Mouse (Mus musculus) cerebellum, postnatal 36 days (tissue): Measurements from ENCODE around the gene Gm5426.
"Not testable (repeated sequence)": the region's sequence is repeated elsewhere in the genome, so short reads cannot be mapped to it uniquely, and the experiment has no call there.

ENCODE experiments used
- DNase-seq, 2 experiments: peaks; one replicate each; pipeline ENCODE4 v3.0.0; 2021 to 2022; ENCODE audit warnings: mixed read lengths in 2 of 2

Gene Gm5426

DNA sequence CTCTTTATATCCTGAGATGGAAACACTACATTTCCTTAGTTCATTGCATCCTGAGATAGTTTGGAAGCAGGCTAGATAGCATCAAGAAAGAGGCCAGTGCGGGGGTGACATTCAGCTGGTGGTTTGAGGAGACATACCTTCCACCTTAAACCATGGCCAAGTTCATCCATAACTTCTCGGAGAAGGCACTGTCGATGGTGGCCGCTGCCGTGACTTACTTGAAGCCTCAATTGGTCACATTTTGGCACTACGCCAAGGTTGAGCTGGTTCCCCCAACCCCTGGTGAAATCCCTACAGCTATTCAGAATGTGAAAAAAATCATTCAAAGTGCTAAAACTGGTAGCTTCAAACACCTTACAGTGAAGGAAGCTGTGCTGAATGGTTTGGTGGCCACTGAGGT is at the start of gene Gm5426:
Gm5426 (plus strand) TSS at position 153 of the 400 bp plus-strand sequence.
- DNase-seq, result not testable (repeated sequence)

DNA sequence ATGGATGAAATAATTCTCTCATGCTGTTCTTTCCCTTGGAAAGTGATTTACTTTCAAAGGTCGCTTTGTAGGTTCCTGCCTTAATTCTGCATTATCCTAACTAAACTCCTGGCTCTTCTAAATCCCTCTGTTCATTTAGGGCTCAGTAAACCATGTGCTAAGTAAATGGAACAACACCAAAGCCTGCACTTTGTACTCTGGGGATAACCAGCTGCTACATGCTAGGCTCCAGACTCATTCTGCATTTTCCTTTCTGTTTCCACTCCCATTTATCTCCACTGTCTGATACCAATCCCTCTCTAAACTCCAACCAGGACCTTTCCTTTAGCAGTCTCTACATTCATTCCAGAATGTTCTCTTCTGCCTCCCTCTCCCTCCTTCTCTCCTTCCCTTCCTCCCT is 46.7 kb upstream of the Gm5426 start:
- DNase-seq, result no peak

DNA sequence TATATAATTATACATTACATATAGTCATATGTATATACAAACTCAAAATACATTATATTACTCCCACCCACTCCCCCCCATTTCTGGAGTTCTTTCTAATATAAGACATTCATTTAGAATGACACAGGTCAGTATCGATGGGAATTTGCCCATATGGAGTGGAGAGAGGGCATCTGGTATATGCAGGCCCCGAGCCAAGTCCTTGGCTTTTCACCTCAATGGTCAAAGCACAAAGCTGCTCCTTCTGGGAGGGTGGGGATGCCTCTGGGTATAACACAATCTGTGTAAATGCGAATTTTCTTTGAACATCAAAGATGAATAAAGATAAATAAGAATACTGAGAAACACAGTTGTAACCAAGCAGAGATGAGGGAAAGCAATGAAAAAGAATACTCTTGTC is 46.0 kb upstream of the Gm5426 start:
- DNase-seq, result peak; percentile 81 to 82

DNA sequence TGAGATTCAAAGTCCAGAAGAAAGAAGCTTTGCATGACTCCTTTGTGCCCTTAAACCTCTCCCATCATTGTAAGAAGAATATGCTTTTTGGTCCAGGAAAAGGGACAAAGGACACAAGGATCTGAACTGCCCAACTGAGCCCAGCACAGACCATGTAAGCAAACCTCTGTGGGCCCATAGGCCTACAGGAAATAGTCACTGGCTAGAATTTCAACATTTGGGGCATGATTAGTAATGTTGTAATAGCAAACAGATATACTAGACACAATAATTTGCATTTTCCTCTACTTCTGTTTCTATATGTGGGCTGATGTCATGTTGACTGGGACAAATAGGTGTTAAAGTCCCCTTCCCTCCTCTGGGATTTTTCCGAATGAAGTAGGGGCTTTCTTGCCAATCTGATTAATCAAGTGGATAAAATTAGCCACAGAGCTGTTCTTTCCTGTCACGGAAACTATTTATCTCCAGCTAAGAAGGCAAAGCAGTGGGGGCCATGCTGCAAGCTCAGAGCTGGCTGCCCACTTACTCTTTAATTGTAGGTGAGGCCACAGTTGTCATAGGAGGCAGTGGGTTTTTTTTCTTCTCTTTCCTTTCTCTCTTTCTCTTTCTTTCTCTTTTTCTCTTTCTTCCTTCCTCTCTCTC is 42.4 kb upstream of the Gm5426 start:
- no peak for DNase-seq

GRCm38 (mm10) chr10:96094559-96094958 is 41.8 kb upstream of the Gm5426 start:
- DNase-seq, result no peak

GRCm38 (mm10) chr10:96096730-96097129 is 39.7 kb upstream of the Gm5426 start:
- no peak for DNase-seq

DNA sequence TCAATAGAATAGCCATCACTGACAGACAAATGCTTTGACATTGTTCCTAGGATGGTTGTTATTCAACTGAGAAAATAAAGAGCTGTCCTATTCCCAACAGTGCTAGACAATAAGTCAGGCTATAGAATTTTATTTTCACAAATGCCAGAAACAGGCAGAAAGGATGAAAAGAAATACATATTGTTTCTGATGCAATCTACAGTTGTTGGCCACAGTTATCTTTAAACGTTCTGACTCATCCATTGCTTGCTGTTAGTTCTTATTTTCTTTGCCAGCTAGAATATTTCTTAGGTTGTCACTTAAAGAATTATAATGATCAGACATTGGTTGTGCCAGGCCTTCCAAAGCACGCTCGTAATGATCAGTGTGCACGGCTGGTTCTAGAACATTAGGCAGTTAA is 35.4 kb upstream of the Gm5426 start:
- DNase-seq, result no peak

GRCm38 (mm10) chr10:96104158-96104557 is 32.2 kb upstream of the Gm5426 start:
- DNase-seq, result no peak

GRCm38 (mm10) chr10:96104624-96105023 is 31.8 kb upstream of the Gm5426 start:
- DNase-seq, result no peak

DNA sequence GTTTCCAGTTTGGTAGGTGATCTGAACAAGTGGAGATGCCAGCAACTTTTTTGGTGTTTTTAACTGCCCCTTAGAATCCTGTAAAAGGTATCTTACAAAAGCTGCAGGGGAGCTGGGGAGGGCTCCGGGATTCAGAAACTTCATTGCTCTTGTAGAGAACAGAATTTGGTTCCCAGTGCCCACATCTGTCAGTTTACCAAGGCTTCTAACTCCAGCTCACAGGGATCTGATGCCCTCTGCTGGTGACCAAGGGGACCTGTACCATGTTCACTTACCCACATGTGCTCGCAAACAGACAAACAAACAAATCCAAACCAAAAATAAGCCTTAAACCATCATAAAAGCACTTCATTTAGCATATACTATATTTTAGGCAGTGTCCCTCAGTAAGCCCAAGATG is 31.3 kb upstream of the Gm5426 start:
- no peak for DNase-seq

GRCm38 (mm10) chr10:96106972-96107720 is 29.3 kb upstream of the Gm5426 start:
- DNase-seq, result no peak

GRCm38 (mm10) chr10:96107825-96108224 is 28.6 kb upstream of the Gm5426 start:
- DNase-seq, result no peak

- no peak for DNase-seq
Measured at GRCm38 (mm10) chr10:96115325-96115724, 21.1 kb upstream of the Gm5426 start.

- no peak for DNase-seq
Measured at GRCm38 (mm10) chr10:96120821-96121220, 15.6 kb upstream of the Gm5426 start.

DNA sequence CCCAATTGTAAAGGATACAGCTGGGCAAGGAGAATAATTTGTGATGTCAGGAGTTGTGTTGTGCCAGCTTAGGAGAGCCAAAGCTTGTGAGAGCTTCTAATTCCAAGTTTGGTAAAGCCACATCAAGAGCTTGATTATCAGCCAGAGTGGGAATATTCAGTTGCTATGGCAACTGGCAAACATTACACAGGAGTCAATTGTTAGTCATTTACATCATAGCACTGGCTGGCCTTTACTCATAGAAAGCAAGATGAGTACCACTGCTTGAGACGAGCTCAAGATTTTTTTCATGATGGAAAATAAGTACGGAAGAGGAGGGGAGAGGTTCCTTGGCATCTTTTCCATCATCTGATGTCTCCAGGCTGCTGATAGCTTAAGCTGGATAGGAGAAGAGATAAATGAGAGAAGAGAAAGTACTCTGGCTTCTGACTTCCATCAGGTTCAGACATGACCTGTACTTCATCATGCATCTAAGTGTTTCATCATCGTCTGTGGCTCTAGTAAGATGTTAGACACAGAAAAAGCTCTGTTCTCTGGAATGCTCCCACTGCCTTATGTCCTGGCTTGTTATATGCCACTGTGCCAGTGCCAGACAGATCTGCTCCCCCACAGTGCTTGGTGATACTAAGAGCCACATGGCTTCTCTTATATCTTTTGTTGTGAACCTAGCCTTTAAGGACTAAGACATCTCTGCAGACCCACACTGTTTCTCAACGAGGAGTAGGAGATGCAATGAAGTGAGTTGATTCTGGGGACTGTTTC is 15.0 kb upstream of the Gm5426 start:
- DNase-seq, result peak in 1 of 2 experiments; percentile 23

DNA sequence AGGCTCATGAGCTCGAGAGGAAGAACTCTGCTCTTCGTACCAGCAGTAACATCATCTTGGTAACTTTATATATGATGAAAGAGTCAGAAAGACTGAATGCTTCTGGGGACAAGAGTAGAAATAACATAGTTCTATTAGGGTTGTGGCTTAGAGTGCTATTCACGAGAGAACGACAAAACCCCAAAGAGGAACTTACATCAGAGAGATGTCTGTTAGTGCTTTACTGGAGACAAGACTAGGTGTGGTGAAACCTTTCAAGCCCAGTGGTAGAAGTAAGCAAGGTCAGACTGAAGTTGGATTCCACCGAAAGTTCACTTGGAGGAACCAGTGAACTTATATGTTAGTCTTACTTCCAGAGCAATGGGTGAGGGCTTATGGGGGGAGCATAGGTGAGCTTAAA is 12.5 kb upstream of the Gm5426 start:
- DNase-seq, result no peak

DNA sequence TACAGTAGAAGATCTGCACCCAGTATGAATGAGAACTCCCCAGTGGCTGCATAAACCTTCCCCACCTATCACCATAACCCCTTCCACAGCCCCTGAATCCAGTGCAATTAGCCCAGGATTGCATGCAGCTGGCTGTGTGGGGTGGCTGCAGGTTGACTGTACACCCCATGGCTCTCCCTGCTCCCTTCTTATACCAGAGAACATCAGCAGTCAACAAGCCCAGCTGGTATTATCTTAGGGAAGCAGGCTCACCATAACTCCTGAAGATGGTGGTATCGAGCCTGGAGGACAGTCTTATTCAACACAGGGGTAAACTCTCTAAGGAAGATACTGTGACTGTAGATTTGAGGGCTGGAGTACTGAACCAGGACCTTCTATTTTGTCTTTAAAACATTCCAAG is 12.1 kb upstream of the Gm5426 start:
- DNase-seq, result no peak

DNA sequence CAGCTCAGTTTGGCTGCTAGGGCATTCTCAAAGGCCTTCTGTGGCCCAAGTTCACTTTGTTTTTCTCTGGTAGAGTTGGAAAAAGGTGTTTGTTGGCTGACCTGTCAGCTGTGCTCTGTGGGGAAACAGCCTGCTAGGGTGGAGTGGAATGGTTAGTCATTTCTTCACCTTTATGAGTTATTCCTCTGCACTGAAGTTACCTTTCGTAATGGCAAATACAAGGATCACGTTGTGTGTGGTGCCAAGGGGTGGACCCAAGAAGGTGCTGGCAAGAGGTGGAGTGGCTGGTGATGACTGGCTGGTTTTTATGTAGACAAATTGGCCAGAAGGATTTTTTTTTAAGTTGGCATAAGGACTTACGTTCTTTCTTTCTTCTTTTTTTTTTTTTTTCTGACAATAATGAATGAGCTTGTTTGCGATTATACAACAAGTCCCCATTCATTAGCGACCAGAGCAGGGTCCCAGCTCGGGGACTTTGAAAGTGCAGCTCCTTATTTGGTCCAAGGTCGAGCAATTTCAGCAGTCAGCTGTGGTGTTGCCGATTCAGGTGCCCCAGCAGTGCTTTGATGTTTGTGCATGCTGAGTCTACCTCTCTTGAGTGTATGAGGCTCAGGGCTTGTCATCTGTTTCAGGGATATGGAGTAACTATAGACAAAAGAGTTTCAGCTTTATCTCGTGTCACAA is 10.5 kb upstream of the Gm5426 start:
- no peak for DNase-seq

DNA sequence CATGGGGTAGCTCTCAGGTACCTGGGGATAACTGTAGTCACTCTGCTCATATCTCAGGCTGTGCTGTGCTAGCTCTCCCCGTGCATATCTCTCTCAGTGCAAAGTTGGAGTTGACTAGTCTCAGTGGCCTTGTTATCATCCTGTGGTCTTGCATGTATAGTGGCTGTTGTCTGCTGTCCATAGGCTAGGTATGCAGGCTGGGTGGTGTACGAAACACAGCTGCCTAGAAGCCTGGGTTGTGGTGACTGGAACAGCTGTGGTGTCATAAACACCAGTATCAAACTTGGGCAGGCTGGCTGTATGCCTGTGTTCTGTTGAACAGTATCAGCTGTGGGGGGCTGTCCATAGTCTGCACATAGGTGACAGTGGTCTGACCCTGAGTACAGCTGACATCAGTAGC is 7.2 kb upstream of the Gm5426 start:
- DNase-seq, result no peak

GRCm38 (mm10) chr10:96130406-96130805 is 6.0 kb upstream of the Gm5426 start:
- no peak for DNase-seq

DNA sequence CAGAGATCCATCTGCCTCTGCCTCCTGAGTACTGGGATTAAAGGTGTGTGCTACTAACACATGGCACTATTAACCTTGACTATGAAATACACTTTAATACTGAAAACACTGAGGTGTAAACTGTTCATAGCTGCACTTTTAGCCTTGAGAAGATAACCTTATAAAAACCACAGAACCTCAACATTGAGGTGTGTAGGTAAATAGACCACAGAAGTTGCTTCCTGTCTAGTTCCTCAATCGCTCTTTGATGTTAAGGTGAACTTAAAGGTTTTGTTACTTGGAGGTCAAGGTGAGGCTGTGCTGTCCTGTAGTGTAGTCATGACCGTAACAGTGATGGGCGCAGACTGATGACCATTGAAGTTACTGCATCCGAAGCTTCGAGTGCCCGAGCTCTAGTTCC is 5.3 kb upstream of the Gm5426 start:
- no peak for DNase-seq

- DNase-seq, result peak; percentile 59 to 68
Measured at GRCm38 (mm10) chr10:96132161-96132560, 4.2 kb upstream of the Gm5426 start.

- DNase-seq, result no peak
Measured at GRCm38 (mm10) chr10:96138585-96138984, 2.2 kb downstream of the Gm5426 start.
